Mouse (Mus musculus): ENCODE data around the gene Smcp.

- no peak for TF ChIP-seq POLR2A (IDR thresholded peaks at IDR 0.05; ENCODE audit: insufficient read depth, low read depth, low read length)
- no peak for TF ChIP-seq CTCF (IDR thresholded peaks at IDR 0.05; ENCODE audit: insufficient read depth, low read depth, low read length)
These were observed 1.6 kb downstream of the Smcp start for GRCm38 (mm10) chr3:92587190-92587589.
